Mouse (Mus musculus): Measurements from ENCODE around the gene Sult6b1. TPM values are rescaled to one million over a fixed set of nuclear protein-coding genes. Genes with fewer than 3 reads are reported as not detected.

Sult6b1 gene
- polyA plus RNA-seq, 1 experiment = not detected

- peak; percentile 96 for DNase-seq (ENCODE audit: low read depth)
- peak; percentile 70 for TF ChIP-seq POLR2A (IDR thresholded peaks at IDR 0.05; ENCODE audit: borderline replicate concordance, extremely low read depth, insufficient read depth, insufficient read length, poor library complexity, severe bottlenecking)
- TF ChIP-seq CTCF (IDR thresholded peaks at IDR 0.05; ENCODE audit: borderline replicate concordance, extremely low read depth, insufficient read depth, insufficient read length) = no peak
These were observed 9.6 kb upstream of the Sult6b1 start, which contains the start of gene Cebpzos for GRCm38 (mm10) chr17:78916369-78916813. TSS of gene Cebpzos (plus strand) at chr17:78916500.

- DNase-seq (ENCODE audit: low read depth) = peak; percentile 38
- TF ChIP-seq POLR2A (IDR thresholded peaks at IDR 0.05; ENCODE audit: borderline replicate concordance, extremely low read depth, insufficient read depth, insufficient read length, poor library complexity, severe bottlenecking) = no peak
- TF ChIP-seq CTCF (IDR thresholded peaks at IDR 0.05; ENCODE audit: borderline replicate concordance, extremely low read depth, insufficient read depth, insufficient read length) = no peak
These were observed 9.0 kb upstream of the Sult6b1 start for GRCm38 (mm10) chr17:78915772-78916171.

GRCm38 (mm10) chr17:78913921-78914320, 7.1 kb upstream of the Sult6b1 start:
- DNase-seq (ENCODE audit: low read depth) = no peak
- TF ChIP-seq CTCF (IDR thresholded peaks at IDR 0.05; ENCODE audit: borderline replicate concordance, extremely low read depth, insufficient read depth, insufficient read length) = no peak
- no peak for TF ChIP-seq POLR2A (IDR thresholded peaks at IDR 0.05; ENCODE audit: borderline replicate concordance, extremely low read depth, insufficient read depth, insufficient read length, poor library complexity, severe bottlenecking)

GRCm38 (mm10) chr17:78912861-78913281, 6.1 kb upstream of the Sult6b1 start:
- DNase-seq (ENCODE audit: low read depth) = peak; percentile 80

GRCm38 (mm10) chr17:78909374-78909773, 2.6 kb upstream of the Sult6b1 start:
- DNase-seq (ENCODE audit: low read depth) = no peak
- TF ChIP-seq CTCF (IDR thresholded peaks at IDR 0.05; ENCODE audit: borderline replicate concordance, extremely low read depth, insufficient read depth, insufficient read length) = no peak
- no peak for TF ChIP-seq POLR2A (IDR thresholded peaks at IDR 0.05; ENCODE audit: borderline replicate concordance, extremely low read depth, insufficient read depth, insufficient read length, poor library complexity, severe bottlenecking)

More at GRCm38 (mm10) chr17:78912861-78913281, 6.1 kb upstream of the Sult6b1 start:
- TF ChIP-seq CTCF (IDR thresholded peaks at IDR 0.05; ENCODE audit: borderline replicate concordance, extremely low read depth, insufficient read depth, insufficient read length) (no peak), POLR2A (IDR thresholded peaks at IDR 0.05; ENCODE audit: borderline replicate concordance, extremely low read depth, insufficient read depth, insufficient read length, poor library complexity, severe bottlenecking) (no peak)

- DNase-seq (ENCODE audit: low read depth) = no peak
These were observed 3.6 kb downstream of the Sult6b1 start for GRCm38 (mm10) chr17:78903158-78903557.

GRCm38 (mm10) chr17:78895394-78895793, 11.4 kb downstream of the Sult6b1 start:
- no peak for TF ChIP-seq POLR2A (IDR thresholded peaks at IDR 0.05; ENCODE audit: borderline replicate concordance, extremely low read depth, insufficient read depth, insufficient read length, poor library complexity, severe bottlenecking)
- TF ChIP-seq CTCF (IDR thresholded peaks at IDR 0.05; ENCODE audit: borderline replicate concordance, extremely low read depth, insufficient read depth, insufficient read length) = peak; percentile 54
- peak; percentile 89 for DNase-seq (ENCODE audit: low read depth)

More at GRCm38 (mm10) chr17:78903158-78903557, 3.6 kb downstream of the Sult6b1 start:
- TF ChIP-seq CTCF (IDR thresholded peaks at IDR 0.05; ENCODE audit: borderline replicate concordance, extremely low read depth, insufficient read depth, insufficient read length) (no peak), POLR2A (IDR thresholded peaks at IDR 0.05; ENCODE audit: borderline replicate concordance, extremely low read depth, insufficient read depth, insufficient read length, poor library complexity, severe bottlenecking) (no peak)

- no peak for DNase-seq (ENCODE audit: low read depth)
- no peak for TF ChIP-seq CTCF (IDR thresholded peaks at IDR 0.05; ENCODE audit: borderline replicate concordance, extremely low read depth, insufficient read depth, insufficient read length)
These were observed 11.8 kb downstream of the Sult6b1 start for GRCm38 (mm10) chr17:78894991-78895390.

GRCm38 (mm10) chr17:78891020-78891419, 15.8 kb downstream of the Sult6b1 start:
- no peak for DNase-seq (ENCODE audit: low read depth)
- TF ChIP-seq POLR2A (IDR thresholded peaks at IDR 0.05; ENCODE audit: borderline replicate concordance, extremely low read depth, insufficient read depth, insufficient read length, poor library complexity, severe bottlenecking) = no peak
- TF ChIP-seq CTCF (IDR thresholded peaks at IDR 0.05; ENCODE audit: borderline replicate concordance, extremely low read depth, insufficient read depth, insufficient read length) = no peak

GRCm38 (mm10) chr17:78889184-78889583, 17.6 kb downstream of the Sult6b1 start:
- no peak for TF ChIP-seq POLR2A (IDR thresholded peaks at IDR 0.05; ENCODE audit: borderline replicate concordance, extremely low read depth, insufficient read depth, insufficient read length, poor library complexity, severe bottlenecking)
- no peak for TF ChIP-seq CTCF (IDR thresholded peaks at IDR 0.05; ENCODE audit: borderline replicate concordance, extremely low read depth, insufficient read depth, insufficient read length)
- DNase-seq (ENCODE audit: low read depth) = peak; percentile 48

- TF ChIP-seq CTCF (IDR thresholded peaks at IDR 0.05; ENCODE audit: borderline replicate concordance, extremely low read depth, insufficient read depth, insufficient read length) (no peak), POLR2A (IDR thresholded peaks at IDR 0.05; ENCODE audit: borderline replicate concordance, extremely low read depth, insufficient read depth, insufficient read length, poor library complexity, severe bottlenecking) (no peak)
- DNase-seq (ENCODE audit: low read depth) = no peak
These were observed 18.2 kb downstream of the Sult6b1 start for GRCm38 (mm10) chr17:78888554-78888953.

- no peak for DNase-seq (ENCODE audit: low read depth)
- TF ChIP-seq CTCF (IDR thresholded peaks at IDR 0.05; ENCODE audit: borderline replicate concordance, extremely low read depth, insufficient read depth, insufficient read length) (no peak), POLR2A (IDR thresholded peaks at IDR 0.05; ENCODE audit: borderline replicate concordance, extremely low read depth, insufficient read depth, insufficient read length, poor library complexity, severe bottlenecking) (no peak)
These were observed 21.3 kb downstream of the Sult6b1 start for GRCm38 (mm10) chr17:78885286-78886065.

Data from brain, embryonic 14.5 days (tissue).